Mouse (Mus musculus) layer of hippocampus, adult 8-10 months (tissue): ENCODE results near the gene Cox14. TPM values are rescaled to one million over a fixed set of nuclear protein-coding genes. Genes with fewer than 3 reads are reported as not detected.
"Not testable (repeated sequence)": the region's sequence is repeated elsewhere in the genome, so short reads cannot be mapped to it uniquely, and the experiment has no call there.

Experiments used
- DNase-seq, 2 experiments: peaks; one replicate each; pipeline ENCODE4 v3.0.0; 2022; ENCODE audit warnings: low spot score in 2 of 2
- total RNA-seq, 4 experiments: library from RNA; stranded (reverse); gene quantifications; 2 replicates each; pipeline ENCODE4 v1.2.4; 2022

Cox14 gene
- total RNA-seq, 4 experiments from 2014 or later, result 103 to 125 (median 111) TPM

DNA sequence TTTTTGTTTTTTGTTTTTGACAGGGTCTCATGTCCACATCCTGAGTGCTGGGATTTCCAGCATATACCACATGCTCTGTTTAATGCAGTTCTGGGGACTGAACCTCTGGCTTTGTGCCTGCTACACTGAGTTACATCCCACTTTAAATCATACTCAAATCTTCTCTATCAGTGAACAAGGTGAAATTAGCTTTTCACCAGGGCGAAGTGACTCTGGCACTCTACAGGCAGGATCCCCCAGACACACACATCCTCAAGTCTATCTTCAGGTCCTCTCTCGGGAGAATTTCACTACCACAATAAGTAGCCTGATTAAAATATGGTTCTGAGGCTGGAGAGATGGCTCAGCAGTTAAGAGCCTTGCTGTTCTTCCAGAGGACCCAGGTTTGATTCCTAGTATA is 1.1 kb downstream of the Cox14 start:
- no peak for DNase-seq

GRCm38 (mm10) chr15:99727039-99727438 is 1.6 kb downstream of the Cox14 start:
- not testable (repeated sequence) for DNase-seq

- no peak for DNase-seq
Measured at GRCm38 (mm10) chr15:99727525-99727924, 2.1 kb downstream of the Cox14 start.

DNA sequence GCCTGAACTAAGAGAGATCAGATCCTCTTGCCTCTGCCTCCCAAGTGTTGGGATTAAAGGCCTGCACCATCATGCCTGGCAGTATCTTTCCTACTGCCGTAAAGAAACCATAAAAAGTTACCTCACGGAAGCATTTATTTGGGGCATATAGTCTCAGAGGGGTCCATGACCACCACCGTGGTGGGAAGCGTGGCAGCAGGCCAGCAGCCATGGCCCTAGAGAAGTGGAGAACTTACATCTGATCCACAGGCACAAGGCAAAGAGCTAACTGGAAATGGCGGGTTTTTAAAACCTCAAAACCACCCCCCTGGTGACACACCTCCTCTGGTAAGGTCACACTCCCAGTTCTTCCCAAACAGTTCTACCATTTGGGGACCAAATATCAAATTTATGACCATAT is 2.8 kb downstream of the Cox14 start:
- no peak for DNase-seq

DNA sequence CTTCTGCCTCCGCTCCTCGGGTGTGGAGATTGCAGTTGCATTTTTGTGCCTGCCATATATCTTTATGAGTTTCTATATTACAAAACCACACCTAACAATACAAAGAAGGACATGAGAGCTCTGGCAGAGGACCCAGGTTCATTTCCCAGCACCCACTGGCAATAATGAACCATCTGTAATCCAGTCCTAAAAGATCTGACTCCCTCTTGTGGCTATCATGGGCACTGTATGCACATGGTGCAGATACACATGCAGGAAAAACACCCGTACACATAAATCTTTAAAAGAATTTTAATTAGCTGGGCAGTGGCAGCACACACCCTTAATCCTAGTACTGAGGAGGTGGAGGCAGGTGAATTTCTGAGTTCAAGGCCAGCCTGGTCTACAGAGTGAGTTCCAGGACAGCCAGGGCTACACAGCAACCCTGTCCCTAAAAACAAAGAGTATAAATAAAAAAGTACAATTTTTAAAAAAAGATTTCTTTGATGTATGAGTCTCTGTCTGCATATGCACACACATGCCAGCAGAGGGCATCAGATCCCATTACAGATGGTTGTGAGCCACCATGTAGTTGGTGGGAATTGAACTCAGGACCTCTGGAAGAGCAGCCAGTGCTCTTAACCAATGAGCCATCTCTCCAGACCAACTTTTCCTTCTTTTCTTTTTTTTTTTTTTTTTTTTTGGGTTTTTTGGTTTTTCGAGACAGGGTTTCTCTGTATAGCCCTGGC is 3.8 kb downstream of the Cox14 start:
- DNase-seq, result no peak

- DNase-seq, result no peak
Measured at GRCm38 (mm10) chr15:99731167-99731566, 5.7 kb downstream of the Cox14 start.

GRCm38 (mm10) chr15:99731678-99732077 is 6.3 kb downstream of the Cox14 start:
- DNase-seq, result no peak

- DNase-seq, result no peak
Measured at GRCm38 (mm10) chr15:99733186-99733585, 7.8 kb downstream of the Cox14 start.

- DNase-seq, result peak; percentile 100
Measured at GRCm38 (mm10) chr15:99735631-99736030, 10.2 kb downstream of the Cox14 start.

- no peak for DNase-seq
Measured at GRCm38 (mm10) chr15:99736675-99737074, 11.3 kb downstream of the Cox14 start.

GRCm38 (mm10) chr15:99740229-99740628 is 14.8 kb downstream of the Cox14 start:
- DNase-seq, result no peak

- peak in 1 of 2 experiments; percentile 30 for DNase-seq
Measured at GRCm38 (mm10) chr15:99754204-99754603, 28.8 kb downstream of the Cox14 start.

- no peak for DNase-seq
Measured at GRCm38 (mm10) chr15:99767467-99767866, 42.0 kb downstream of the Cox14 start.

DNA sequence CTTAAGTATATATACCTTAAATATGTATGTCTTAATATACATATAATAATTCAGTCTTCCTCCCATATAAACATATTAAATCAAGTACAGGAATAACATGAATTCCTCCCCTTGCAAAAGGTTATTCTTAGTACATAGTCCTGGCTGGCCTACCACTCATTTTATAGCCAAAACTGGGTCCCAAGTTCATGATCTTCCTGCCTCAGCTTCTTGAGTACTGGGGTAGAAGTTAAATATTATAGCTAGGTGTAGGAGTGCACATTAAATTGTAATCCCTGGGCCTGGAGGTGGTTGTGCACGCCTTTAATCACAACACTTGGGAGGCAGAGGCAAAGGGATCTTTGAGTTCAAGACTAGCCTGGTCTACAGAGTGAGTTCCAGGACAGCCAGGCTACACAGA is 43.3 kb downstream of the Cox14 start:
- no peak for DNase-seq

- no peak for DNase-seq
Measured at GRCm38 (mm10) chr15:99771004-99771500, 45.6 kb downstream of the Cox14 start.

GRCm38 (mm10) chr15:99771601-99772276 is 46.3 kb downstream of the Cox14 start:
- DNase-seq, result peak in 1 of 2 experiments; percentile 19

DNA sequence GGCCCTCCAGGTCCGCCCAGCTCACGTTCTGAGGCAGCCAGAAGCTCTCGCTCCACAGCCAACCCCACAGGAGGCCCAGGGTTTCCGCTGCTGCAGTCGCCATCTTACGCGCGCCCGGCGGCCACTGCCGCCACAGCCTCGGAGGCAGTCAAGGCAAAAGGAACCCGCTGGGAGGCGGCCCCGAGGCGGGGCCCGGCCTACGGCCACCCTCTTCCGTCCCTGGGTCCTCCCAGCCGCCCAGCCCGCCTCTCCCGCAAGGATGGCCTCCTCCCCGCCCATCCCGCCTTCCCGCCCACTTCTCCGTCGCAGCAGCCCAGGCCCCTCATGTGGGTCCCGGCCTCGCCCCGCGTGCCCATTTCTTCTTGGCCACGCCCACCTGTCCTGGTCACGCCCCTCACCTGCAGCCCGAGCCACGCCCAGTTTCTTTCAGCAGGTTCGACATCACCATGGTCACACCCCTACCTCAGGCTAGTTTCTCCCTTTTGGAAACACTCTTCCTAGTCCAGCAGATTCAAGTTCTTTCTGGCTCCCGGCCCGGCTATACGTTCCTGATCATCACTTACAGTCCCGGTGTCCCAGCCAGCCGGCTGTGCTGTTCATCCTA is 47.0 kb downstream of the Cox14 start:
- peak; percentile 76 to 78 for DNase-seq

- not testable (repeated sequence) for DNase-seq
Measured at GRCm38 (mm10) chr15:99772881-99772924, 47.3 kb downstream of the Cox14 start, which contains the start of gene Cers5. Gene Cers5, minus strand, starts transcription at chr15:99772885.

- no peak for DNase-seq
Measured at GRCm38 (mm10) chr15:99772925-99773324, 47.5 kb downstream of the Cox14 start.
